Mouse (Mus musculus) midbrain, embryonic 10.5 days (tissue): Measurements from ENCODE around the gene Slc25a39. TPM values are rescaled to one million over a fixed set of nuclear protein-coding genes. Genes with fewer than 3 reads are reported as not detected.

Source experiments
- DNase-seq: peaks from one replicate; pipeline ENCODE4 v3.0.0-alpha.2; 2017; ENCODE audit warnings: low spot score
- H3K27ac ChIP-seq: fragments of 300-500 bp; sonication (generic); replicated peaks from 2 replicates; pipeline ENCODE4 v1.5.1; 2016; ENCODE audit warnings: mild to moderate bottlenecking
- H3K27me3 ChIP-seq: fragments of 300-500 bp; sonication (generic); 2 replicates; pipeline ENCODE4 v1.6.1; 2016; ENCODE audit warnings: low read depth, mild to moderate bottlenecking; ENCODE audit not compliant: poor library complexity, severe bottlenecking
- H3K36me3 ChIP-seq: fragments of 300-500 bp; sonication (generic); 2 replicates; pipeline ENCODE4 v1.6.1; 2016; ENCODE audit warnings: mild to moderate bottlenecking, moderate library complexity
- H3K4me1 ChIP-seq: fragments of 300-500 bp; sonication (generic); 2 replicates; pipeline ENCODE4 v1.6.1; 2016
- H3K4me3 ChIP-seq: fragments of 300-500 bp; sonication (generic); 2 replicates; pipeline ENCODE4 v1.5.1; 2016; ENCODE audit warnings: mild to moderate bottlenecking, moderate library complexity
- H3K9me3 ChIP-seq: fragments of 300-500 bp; sonication (generic); replicated peaks from 2 replicates; pipeline ENCODE4 v1.6.1; 2016; ENCODE audit warnings: mild to moderate bottlenecking
- WGBS: fragments of 180-500 bp; shearing (Covaris S2); methylation state at CpG from one replicate; pipeline ENCODE4 v1.1.7; 2016; 5-methylcytosine and 5-hydroxymethylcytosine counted together
- polyA plus RNA-seq: library from polyadenylated mRNA; unstranded; fragments of >200 nt; fragmentation: Nextera tagmentation; extraction: Ambion mirVana; gene quantifications from 2 replicates; pipeline ENCODE4 v1.2.1, GENCODE M21; 2016

The Slc25a39 gene
- polyA plus RNA-seq, 1 experiment from 2014 or later: 249 TPM

GRCm38 (mm10) chr11:102443740-102444139 is 36.0 kb upstream of the Slc25a39 start:
- peaks cover 54% of the 10 kb centered on the region for H3K36me3 ChIP-seq
- 68% methylated on average over 12 of the region's 12 CpGs for WGBS
- H3K4me1 ChIP-seq: peaks cover 58% of the 10 kb centered on the region
- peak overlapping the region; percentile 5; the same call in 1 of the 2 replicates for H3K4me3 ChIP-seq
- H3K27ac ChIP-seq: no peak overlapping the region
- H3K27me3 ChIP-seq: peaks cover 37% of the 10 kb centered on the region
- H3K9me3 ChIP-seq: no peaks in the 10 kb centered on the region
- DNase-seq: no peak

DNA sequence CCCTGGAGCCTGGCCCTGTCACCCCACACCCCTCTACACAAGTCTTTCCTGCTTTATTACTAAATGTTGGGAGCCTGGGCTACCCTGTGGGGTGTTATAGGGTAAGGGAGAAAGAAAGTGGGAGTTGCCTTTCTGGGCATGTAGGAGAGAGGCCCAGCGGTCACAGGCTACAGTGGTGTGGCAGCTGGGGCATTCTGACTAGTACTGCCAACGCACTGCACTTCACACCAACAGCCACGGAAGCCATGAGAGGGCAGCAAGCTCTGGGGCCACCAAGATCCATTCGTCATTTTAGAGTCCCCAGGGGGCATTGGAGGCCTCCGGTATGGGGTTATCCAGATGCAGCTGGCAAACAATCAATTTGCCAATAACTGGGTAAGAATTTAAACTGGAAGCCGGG is 34.3 kb upstream of the Slc25a39 start:
- H3K27ac ChIP-seq: no peak overlapping the region
- H3K4me3 ChIP-seq: no peak overlapping the region
- peaks cover 58% of the 10 kb centered on the region for H3K4me1 ChIP-seq
- peaks cover 71% of the 10 kb centered on the region for H3K36me3 ChIP-seq
- no peaks in the 10 kb centered on the region for H3K9me3 ChIP-seq
- no peak for DNase-seq
- WGBS: 92% methylated on average over 6 of the region's 6 CpGs
- H3K27me3 ChIP-seq: peaks cover 41% of the 10 kb centered on the region

- Histone ChIP-seq H3K9me3 (no peaks in the 10 kb centered on the region), H3K36me3 (peaks cover 76% of the 10 kb centered on the region), H3K4me3 (no peak overlapping the region), H3K27me3 (peaks cover 46% of the 10 kb centered on the region), H3K27ac (no peak overlapping the region), H3K4me1 (peaks cover 55% of the 10 kb centered on the region)
- WGBS: 81% methylated on average over 3 of the region's 3 CpGs
- no peak for DNase-seq
Measured at GRCm38 (mm10) chr11:102441434-102441833, 33.7 kb upstream of the Slc25a39 start.

DNA sequence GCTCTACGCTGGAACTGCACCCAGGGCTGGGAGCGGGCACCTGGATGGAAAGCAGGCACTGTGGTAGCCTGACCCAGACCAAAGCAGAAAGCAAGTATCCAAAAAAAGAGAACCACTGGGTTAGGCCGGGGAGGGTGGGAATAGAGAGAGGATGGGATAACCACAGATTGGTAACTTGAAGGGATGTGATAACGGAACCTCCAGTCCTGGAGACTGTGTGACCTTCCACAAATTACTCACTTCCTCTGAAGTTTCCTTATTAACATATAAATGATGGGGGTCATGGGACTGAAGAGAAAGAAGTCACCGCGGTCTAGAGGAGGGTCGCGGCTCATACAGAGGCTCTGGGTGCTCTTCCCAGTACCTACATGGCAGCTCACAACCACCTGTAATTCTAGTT is 32.5 kb upstream of the Slc25a39 start:
- H3K27me3 ChIP-seq: peaks cover 58% of the 10 kb centered on the region
- H3K4me3 ChIP-seq: no peak overlapping the region
- DNase-seq: no peak
- peaks cover 47% of the 10 kb centered on the region for H3K4me1 ChIP-seq
- H3K27ac ChIP-seq: no peak overlapping the region
- 88% methylated on average over 8 of the region's 8 CpGs for WGBS
- H3K9me3 ChIP-seq: no peaks in the 10 kb centered on the region
- peaks cover 88% of the 10 kb centered on the region for H3K36me3 ChIP-seq

- Histone ChIP-seq H3K36me3 (peaks cover 95% of the 10 kb centered on the region), H3K27ac (no peak overlapping the region), H3K9me3 (no peaks in the 10 kb centered on the region), H3K27me3 (peaks cover 61% of the 10 kb centered on the region), H3K4me1 (peaks cover 38% of the 10 kb centered on the region), H3K4me3 (no peak overlapping the region)
- no peak for DNase-seq
- 79% methylated on average over 14 of the region's 14 CpGs for WGBS
Measured at GRCm38 (mm10) chr11:102439093-102440082, 31.6 kb upstream of the Slc25a39 start.

DNA sequence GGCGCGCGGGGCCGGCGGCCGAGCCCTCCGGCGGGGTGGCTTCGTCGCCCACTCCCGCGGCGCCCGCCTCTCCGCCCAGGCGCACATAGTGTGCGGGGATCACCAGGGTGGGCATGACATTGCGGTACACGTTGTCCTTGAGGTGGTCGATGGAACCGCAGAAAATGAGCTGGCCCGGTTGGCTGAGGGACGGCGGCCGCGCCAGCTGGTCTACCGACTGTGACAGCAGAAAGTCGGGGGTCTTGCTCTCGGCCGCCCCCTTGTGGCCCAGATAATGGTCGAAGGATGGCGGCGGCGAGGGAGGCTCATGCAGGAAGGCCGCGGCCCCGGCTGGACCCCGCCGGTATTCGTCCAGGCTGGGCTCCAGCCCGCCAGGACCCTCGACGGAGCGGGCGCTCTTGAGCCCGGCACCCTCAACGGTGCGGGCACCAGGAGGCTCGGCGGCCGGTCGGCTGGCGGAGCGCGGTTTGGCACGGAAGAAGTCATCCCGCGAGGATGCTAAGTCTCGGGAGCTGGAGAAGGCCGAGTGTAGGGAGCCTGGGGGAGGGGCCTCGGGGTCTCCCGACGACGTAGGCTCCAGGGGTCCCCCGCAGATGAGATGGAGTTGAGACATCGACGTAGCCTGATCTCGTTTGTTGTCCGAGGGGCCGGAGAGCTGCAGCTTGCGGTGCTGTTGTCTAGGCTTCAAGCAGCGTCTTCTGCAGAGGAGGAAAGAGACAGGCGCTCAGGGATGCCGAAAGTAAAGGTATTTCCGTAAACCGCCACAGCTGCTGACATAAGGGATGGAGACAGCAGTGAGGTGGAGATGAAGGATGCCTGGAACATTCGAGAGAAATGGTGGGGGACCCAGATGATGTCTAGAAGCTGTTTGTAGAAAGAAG is 30.7 kb upstream of the Slc25a39 start:
- Histone ChIP-seq H3K4me1 (peaks cover 32% of the 10 kb centered on the region), H3K27ac (peak overlapping the region; percentile 71), H3K4me3 (peak overlapping the region; percentile 57), H3K27me3 (peaks cover 61% of the 10 kb centered on the region), H3K9me3 (no peaks in the 10 kb centered on the region), H3K36me3 (peaks cover 88% of the 10 kb centered on the region)
- peak; percentile 92 for DNase-seq
- WGBS: 7% methylated on average over 77 of the region's 77 CpGs

DNA sequence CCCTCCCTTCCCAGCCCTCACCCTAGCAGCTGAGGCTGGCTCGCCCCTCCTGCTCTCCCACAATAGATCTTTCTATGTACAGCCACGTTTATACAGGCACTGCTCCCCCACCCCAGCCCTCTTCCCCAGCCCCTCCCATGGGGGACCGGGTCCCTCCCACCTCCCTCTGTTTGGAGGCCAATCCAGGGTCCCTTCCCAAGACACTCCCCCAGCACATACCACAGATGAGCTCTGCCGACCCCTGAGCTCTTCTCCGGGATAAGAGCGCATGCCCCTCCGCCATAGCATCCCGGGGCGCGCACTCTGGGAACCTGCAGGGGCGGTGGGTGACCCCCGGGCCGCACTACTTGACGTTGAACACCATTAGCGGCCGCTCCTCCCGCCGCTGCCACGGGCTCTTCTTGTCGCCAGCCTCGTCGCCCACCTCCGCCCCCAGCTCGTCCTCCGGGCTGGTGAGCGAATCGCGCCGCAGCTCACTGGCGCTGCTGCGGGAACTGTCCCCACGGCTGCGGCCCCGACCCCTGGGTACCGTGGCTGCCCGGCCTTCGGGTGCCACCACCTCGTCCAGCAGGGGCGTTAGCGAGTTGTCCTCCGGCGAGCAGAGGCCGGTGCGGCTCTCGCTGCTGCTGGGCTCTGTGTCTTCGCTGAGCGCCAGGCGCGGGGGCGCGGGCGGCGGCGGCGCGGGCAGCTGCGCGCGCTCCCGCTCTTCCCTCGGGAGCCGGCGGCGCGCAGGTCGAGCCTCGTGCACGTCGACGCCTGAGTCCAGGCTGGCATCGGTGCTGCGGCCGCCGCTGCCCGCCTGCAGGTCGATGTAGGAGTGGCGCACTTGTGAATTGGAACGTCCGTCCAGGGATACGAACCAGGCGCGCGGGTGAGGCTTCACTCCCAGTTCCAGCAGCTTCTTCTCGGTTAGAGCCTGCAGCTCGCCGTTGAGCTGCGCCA is 29.6 kb upstream of the Slc25a39 start:
- 2% methylated on average over 87 of the region's 87 CpGs for WGBS
- Histone ChIP-seq H3K36me3 (peaks cover 83% of the 10 kb centered on the region), H3K4me3 (peak overlapping the region; percentile 57), H3K9me3 (no peaks in the 10 kb centered on the region), H3K27ac (peak overlapping the region; percentile 71), H3K27me3 (peaks cover 61% of the 10 kb centered on the region), H3K4me1 (peaks cover 39% of the 10 kb centered on the region)
- peak; percentile 78 for DNase-seq

GRCm38 (mm10) chr11:102436471-102436790 is 28.7 kb upstream of the Slc25a39 start:
- WGBS: 85% methylated on average over 10 of the region's 10 CpGs
- H3K4me1 ChIP-seq: peaks cover 45% of the 10 kb centered on the region
- DNase-seq: no peak
- H3K27me3 ChIP-seq: peaks cover 61% of the 10 kb centered on the region
- H3K27ac ChIP-seq: no peak overlapping the region
- peaks cover 74% of the 10 kb centered on the region for H3K36me3 ChIP-seq
- H3K4me3 ChIP-seq: peak overlapping the region; percentile 2; the same call in 1 of the 2 replicates
- no peaks in the 10 kb centered on the region for H3K9me3 ChIP-seq

DNA sequence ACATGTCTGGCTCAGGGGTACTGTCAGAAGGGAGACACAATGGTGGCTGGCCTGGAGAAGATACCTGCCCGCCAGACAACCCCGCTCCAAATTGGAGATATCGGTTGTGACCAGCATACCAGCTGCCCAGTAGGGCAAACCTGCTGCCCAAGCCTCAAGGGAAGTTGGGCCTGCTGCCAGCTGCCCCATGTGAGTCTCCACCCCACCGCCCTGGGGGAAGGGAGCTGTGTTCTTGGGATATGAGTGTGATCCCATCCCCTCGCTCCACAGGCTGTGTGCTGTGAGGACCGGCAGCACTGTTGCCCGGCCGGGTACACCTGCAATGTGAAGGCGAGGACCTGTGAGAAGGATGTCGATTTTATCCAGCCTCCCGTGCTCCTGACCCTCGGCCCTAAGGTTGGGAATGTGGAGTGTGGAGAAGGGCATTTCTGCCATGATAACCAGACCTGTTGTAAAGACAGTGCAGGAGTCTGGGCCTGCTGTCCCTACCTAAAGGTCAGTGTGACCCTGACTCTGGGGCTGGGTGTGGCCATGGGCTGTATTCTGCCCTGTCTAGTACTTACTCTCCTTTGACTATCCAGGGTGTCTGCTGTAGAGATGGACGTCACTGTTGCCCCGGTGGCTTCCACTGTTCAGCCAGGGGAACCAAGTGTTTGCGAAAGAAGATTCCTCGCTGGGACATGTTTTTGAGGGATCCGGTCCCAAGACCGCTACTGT is 28.2 kb upstream of the Slc25a39 start:
- peaks cover 58% of the 10 kb centered on the region for H3K27me3 ChIP-seq
- 93% methylated on average over 18 of the region's 18 CpGs for WGBS

GRCm38 (mm10) chr11:102434816-102435705 is 27.3 kb upstream of the Slc25a39 start:
- peaks cover 56% of the 10 kb centered on the region for H3K4me1 ChIP-seq
- DNase-seq: no peak
- no peak overlapping the region for H3K27ac ChIP-seq
- no peaks in the 10 kb centered on the region for H3K9me3 ChIP-seq
- WGBS: 91% methylated on average over 11 of the region's 11 CpGs
- peak overlapping the region; percentile 2; the same call in 1 of the 2 replicates for H3K4me3 ChIP-seq
- H3K36me3 ChIP-seq: peaks cover 60% of the 10 kb centered on the region
- H3K27me3 ChIP-seq: peaks cover 49% of the 10 kb centered on the region

More for the DNA sequence above, 28.2 kb upstream of the Slc25a39 start:
- Histone ChIP-seq H3K4me3 (peak overlapping the region; percentile 2; the same call in 1 of the 2 replicates), H3K4me1 (peaks cover 49% of the 10 kb centered on the region), H3K36me3 (peaks cover 69% of the 10 kb centered on the region), H3K9me3 (no peaks in the 10 kb centered on the region), H3K27ac (no peak overlapping the region)
- no peak for DNase-seq

GRCm38 (mm10) chr11:102434406-102434805 is 26.7 kb upstream of the Slc25a39 start:
- DNase-seq: peak; percentile 87
- WGBS: 13% methylated on average over 7 of the region's 7 CpGs
- H3K4me1 ChIP-seq: peaks cover 63% of the 10 kb centered on the region
- H3K27ac ChIP-seq: no peak overlapping the region
- H3K27me3 ChIP-seq: peaks cover 45% of the 10 kb centered on the region
- H3K9me3 ChIP-seq: no peaks in the 10 kb centered on the region
- peaks cover 54% of the 10 kb centered on the region for H3K36me3 ChIP-seq
- H3K4me3 ChIP-seq: no peak overlapping the region
